Mouse (Mus musculus): ENCODE results near the gene Dclk3. TPM values are rescaled to one million over a fixed set of nuclear protein-coding genes. Genes with fewer than 3 reads are reported as not detected.

The Dclk3 gene
- polyA plus RNA-seq (2015; fragmentation: Nextera tagmentation; extraction: Ambion mirVana) = 0.12 TPM in 1 of 2 replicates, not detected in the other

DNA sequence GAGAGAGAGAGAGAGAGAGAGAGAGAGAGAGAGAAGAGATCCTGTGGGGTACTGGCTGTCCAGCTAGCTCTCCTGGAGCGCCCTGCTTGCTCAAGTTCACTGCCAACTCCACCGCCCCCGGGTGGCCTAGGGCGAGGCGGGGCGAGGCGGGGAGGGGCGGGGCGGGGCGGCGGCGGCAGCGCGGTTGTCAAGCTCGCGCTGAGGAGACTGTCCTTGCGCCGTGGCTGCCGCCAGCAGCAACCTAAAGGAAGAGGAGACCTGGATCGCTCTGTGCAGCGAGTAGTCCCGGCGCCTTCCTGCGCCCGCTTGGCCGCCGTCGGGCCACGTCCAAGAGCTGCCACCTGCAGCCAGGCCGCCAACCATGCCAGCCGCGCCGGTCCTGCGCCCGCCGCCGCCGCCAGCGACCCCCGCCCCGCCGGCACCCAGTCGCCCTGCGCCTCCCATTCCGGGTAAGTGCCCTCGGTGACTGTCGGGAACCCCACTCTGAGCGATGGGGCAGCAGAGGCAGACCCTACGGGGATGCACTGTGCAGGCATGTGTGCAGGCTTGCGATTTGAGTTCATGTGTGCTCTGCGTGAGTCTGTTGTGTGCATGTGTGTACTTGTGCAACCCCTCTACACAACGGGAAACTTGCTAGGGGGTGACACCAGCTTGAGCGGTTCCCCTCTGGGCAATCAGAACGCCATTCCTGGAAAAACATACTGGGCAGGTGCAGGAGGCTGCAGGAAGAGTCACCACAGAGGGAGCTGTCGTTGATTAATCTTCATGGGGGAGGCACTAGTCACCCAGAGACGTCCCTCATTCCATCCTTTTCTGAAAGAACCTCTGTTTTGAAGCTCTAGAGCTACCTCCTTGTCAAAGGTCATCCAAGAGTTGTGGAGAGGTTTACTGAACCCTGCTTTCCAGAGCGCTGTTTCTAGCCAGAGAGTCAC is at the start of gene Dclk3:
Gene Dclk3 (plus strand): TSS at position 178 of the 932 bp plus-strand sequence.
- Histone ChIP-seq H3K4me2 (ENCODE audit: low read depth, low read length) (peak within 1 kb of the TSS; percentile 66), H3K27me3 (ENCODE audit: control insufficient read depth, insufficient read depth, low read depth, low read length) (peaks cover 21% of the 10 kb centered on the region), H3K9ac (ENCODE audit: low read depth, low read length) (no peak within 1 kb of the TSS), H3K4me1 (ENCODE audit: control insufficient read depth, low read depth, low read length) (no peaks in the 10 kb centered on the region), H3K36me3 (ENCODE audit: control insufficient read depth, insufficient read depth) (no peaks in the 10 kb centered on the region), H3K27ac (ENCODE audit: low read length) (no peak within 1 kb of the TSS), H3K9me3 (replicated peaks; ENCODE audit: control insufficient read depth, low read length) (no peaks in the 10 kb centered on the region), H3K4me3 (ENCODE audit: low read depth, low read length) (peak within 1 kb of the TSS; percentile 53)
- 3% methylated on average over 50 of the region's 57 CpGs for WGBS (ENCODE audit: insufficient replicate concordance)
- peak; percentile 48; the same call in 1 of the 2 replicates for ATAC-seq (ENCODE audit: low read depth)

DNA sequence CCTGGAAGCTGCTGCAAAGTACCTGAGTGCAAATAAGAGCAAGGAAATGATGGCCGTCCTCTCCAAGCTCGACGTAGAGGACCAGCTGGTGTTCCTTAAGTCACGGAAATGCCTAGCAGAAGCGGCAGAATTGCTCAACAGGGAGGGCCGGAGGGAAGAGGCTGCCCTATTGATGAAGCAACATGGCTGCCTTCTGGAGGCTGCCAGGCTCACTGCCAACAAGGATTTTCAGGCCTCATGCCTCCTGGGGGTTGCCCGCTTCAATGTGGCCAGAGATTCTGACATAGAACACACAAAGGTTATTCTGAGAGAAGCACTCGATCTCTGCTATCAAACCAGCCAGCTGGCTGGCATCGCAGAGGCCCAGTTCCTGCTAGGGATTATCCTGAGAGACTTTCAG is 48.9 kb upstream of the Dclk3 start:
- Histone ChIP-seq H3K9me3 (replicated peaks; ENCODE audit: control insufficient read depth, low read length) (no peaks in the 10 kb centered on the region), H3K4me2 (ENCODE audit: low read depth, low read length) (no peak overlapping the region), H3K4me1 (ENCODE audit: control insufficient read depth, low read depth, low read length) (no peaks in the 10 kb centered on the region), H3K27ac (ENCODE audit: low read length) (no peak overlapping the region), H3K9ac (ENCODE audit: low read depth, low read length) (no peak overlapping the region), H3K36me3 (ENCODE audit: control insufficient read depth, insufficient read depth) (no peaks in the 10 kb centered on the region), H3K27me3 (ENCODE audit: control insufficient read depth, insufficient read depth, low read depth, low read length) (no peaks in the 10 kb centered on the region), H3K4me3 (ENCODE audit: low read depth, low read length) (no peak overlapping the region)
- WGBS (ENCODE audit: insufficient replicate concordance) = 68% methylated on average over 9 of the region's 9 CpGs
- ATAC-seq (ENCODE audit: low read depth) = no peak

GRCm38 (mm10) chr9:111391036-111391435 is 47.8 kb upstream of the Dclk3 start:
- Histone ChIP-seq H3K4me1 (ENCODE audit: control insufficient read depth, low read depth, low read length) (no peaks in the 10 kb centered on the region), H3K27ac (ENCODE audit: low read length) (no peak overlapping the region), H3K9me3 (replicated peaks; ENCODE audit: control insufficient read depth, low read length) (no peaks in the 10 kb centered on the region), H3K36me3 (ENCODE audit: control insufficient read depth, insufficient read depth) (no peaks in the 10 kb centered on the region), H3K4me3 (ENCODE audit: low read depth, low read length) (no peak overlapping the region), H3K9ac (ENCODE audit: low read depth, low read length) (no peak overlapping the region), H3K27me3 (ENCODE audit: control insufficient read depth, insufficient read depth, low read depth, low read length) (no peaks in the 10 kb centered on the region), H3K4me2 (ENCODE audit: low read depth, low read length) (no peak overlapping the region)
- ATAC-seq (ENCODE audit: low read depth) = no peak
- 66% methylated on average over 8 of the region's 8 CpGs for WGBS (ENCODE audit: insufficient replicate concordance)

DNA sequence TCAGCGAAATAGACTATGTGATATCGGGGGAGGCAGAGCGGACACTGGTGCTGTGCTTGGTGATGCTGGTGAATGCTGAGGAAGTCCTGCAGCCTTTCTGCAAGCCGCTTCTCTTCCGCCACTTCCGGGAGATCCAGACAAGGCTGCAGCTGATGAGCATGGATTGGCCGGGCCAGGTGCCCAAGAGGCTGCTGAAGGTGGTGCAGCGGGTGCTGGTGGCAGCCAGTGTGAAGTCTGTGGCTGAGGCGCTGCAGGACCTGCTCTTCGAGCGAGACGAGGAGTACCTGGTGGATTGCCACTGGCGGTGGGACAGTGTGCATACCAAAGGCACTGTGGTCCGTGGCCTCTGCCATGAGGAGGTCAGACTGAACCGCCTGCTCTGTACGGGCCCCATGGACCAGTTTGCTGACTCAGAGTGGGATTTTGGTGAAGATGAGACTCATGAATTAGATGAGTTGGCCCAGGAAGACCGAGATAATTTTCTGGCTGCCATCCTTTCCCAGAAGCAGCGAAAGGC is 46.9 kb upstream of the Dclk3 start:
- no peak overlapping the region for H3K4me2 ChIP-seq (ENCODE audit: low read depth, low read length)
- no peaks in the 10 kb centered on the region for H3K9me3 ChIP-seq (replicated peaks; ENCODE audit: control insufficient read depth, low read length)
- no peak overlapping the region for H3K4me3 ChIP-seq (ENCODE audit: low read depth, low read length)
- H3K4me1 ChIP-seq (ENCODE audit: control insufficient read depth, low read depth, low read length) = no peaks in the 10 kb centered on the region
- WGBS (ENCODE audit: insufficient replicate concordance) = 70% methylated on average over 18 of the region's 18 CpGs
- no peaks in the 10 kb centered on the region for H3K36me3 ChIP-seq (ENCODE audit: control insufficient read depth, insufficient read depth)
- H3K9ac ChIP-seq (ENCODE audit: low read depth, low read length) = no peak overlapping the region
- no peaks in the 10 kb centered on the region for H3K27me3 ChIP-seq (ENCODE audit: control insufficient read depth, insufficient read depth, low read depth, low read length)
- ATAC-seq (ENCODE audit: low read depth) = no peak
- no peak overlapping the region for H3K27ac ChIP-seq (ENCODE audit: low read length)

- Histone ChIP-seq H3K4me3 (ENCODE audit: low read depth, low read length) (no peak overlapping the region), H3K27ac (ENCODE audit: low read length) (no peak overlapping the region), H3K9me3 (replicated peaks; ENCODE audit: control insufficient read depth, low read length) (no peaks in the 10 kb centered on the region), H3K4me2 (ENCODE audit: low read depth, low read length) (no peak overlapping the region), H3K4me1 (ENCODE audit: control insufficient read depth, low read depth, low read length) (no peaks in the 10 kb centered on the region), H3K27me3 (ENCODE audit: control insufficient read depth, insufficient read depth, low read depth, low read length) (no peaks in the 10 kb centered on the region), H3K36me3 (ENCODE audit: control insufficient read depth, insufficient read depth) (no peaks in the 10 kb centered on the region), H3K9ac (ENCODE audit: low read depth, low read length) (no peak overlapping the region)
- no peak for ATAC-seq (ENCODE audit: low read depth)
- WGBS (ENCODE audit: insufficient replicate concordance) = 59% methylated on average over 5 of the region's 5 CpGs
Observed at GRCm38 (mm10) chr9:111395265-111395664, 43.6 kb upstream of the Dclk3 start.

DNA sequence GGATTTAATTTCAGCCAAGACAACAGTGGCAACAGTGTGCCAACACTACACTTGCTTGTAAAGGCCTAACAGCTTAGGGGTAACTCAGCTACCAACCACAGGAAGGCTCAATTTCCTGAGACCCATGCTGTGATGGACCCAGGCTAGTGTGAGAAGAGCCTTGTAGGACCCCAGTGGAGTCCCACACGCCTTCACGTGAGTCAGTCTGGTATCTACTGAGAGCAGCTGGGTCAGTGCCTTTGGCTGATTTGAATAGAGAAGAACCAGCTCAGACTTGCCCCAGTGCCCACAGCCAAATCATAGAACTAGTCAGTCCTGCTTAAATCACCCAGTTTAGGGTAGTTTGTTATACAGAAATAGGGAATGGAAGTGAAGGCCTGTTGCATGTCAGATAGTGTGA is 40.8 kb upstream of the Dclk3 start:
- Histone ChIP-seq H3K4me3 (ENCODE audit: low read depth, low read length) (no peak overlapping the region), H3K9ac (ENCODE audit: low read depth, low read length) (no peak overlapping the region), H3K9me3 (replicated peaks; ENCODE audit: control insufficient read depth, low read length) (no peaks in the 10 kb centered on the region), H3K27me3 (ENCODE audit: control insufficient read depth, insufficient read depth, low read depth, low read length) (no peaks in the 10 kb centered on the region), H3K4me2 (ENCODE audit: low read depth, low read length) (no peak overlapping the region), H3K36me3 (ENCODE audit: control insufficient read depth, insufficient read depth) (no peaks in the 10 kb centered on the region), H3K4me1 (ENCODE audit: control insufficient read depth, low read depth, low read length) (no peaks in the 10 kb centered on the region), H3K27ac (ENCODE audit: low read length) (no peak overlapping the region)
- WGBS (ENCODE audit: insufficient replicate concordance) = 25% methylated on average over 2 of the region's 2 CpGs
- no peak for ATAC-seq (ENCODE audit: low read depth)

DNA sequence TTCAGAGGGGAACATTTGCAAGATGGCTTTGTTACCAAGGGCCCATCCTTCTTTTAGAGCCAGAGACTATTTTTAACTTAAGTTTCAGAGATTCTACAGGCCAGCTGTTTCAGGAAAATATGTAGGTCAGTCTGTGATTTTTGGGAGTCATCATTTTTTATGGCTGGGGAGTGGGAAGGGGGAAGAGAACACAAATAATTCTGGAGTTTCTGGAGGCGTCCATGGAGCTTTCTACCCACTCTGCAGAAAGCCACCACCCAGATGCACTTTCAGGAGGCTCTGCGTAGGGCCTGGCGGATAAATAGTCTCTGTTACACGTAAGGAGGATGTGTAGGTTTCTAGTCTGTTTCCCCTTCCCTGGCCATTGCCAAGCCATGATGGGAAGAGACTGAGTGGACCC is 38.8 kb upstream of the Dclk3 start:
- WGBS (ENCODE audit: insufficient replicate concordance) = 56% methylated on average over 4 of the region's 4 CpGs
- Histone ChIP-seq H3K27ac (ENCODE audit: low read length) (no peak overlapping the region), H3K27me3 (ENCODE audit: control insufficient read depth, insufficient read depth, low read depth, low read length) (no peaks in the 10 kb centered on the region), H3K9me3 (replicated peaks; ENCODE audit: control insufficient read depth, low read length) (no peaks in the 10 kb centered on the region), H3K9ac (ENCODE audit: low read depth, low read length) (no peak overlapping the region), H3K4me2 (ENCODE audit: low read depth, low read length) (no peak overlapping the region), H3K36me3 (ENCODE audit: control insufficient read depth, insufficient read depth) (no peaks in the 10 kb centered on the region), H3K4me1 (ENCODE audit: control insufficient read depth, low read depth, low read length) (no peaks in the 10 kb centered on the region), H3K4me3 (ENCODE audit: low read depth, low read length) (no peak overlapping the region)
- no peak for ATAC-seq (ENCODE audit: low read depth)

- H3K27ac ChIP-seq (ENCODE audit: low read length) = no peak overlapping the region
- no peaks in the 10 kb centered on the region for H3K9me3 ChIP-seq (replicated peaks; ENCODE audit: control insufficient read depth, low read length)
- ATAC-seq (ENCODE audit: low read depth) = no peak
- H3K4me2 ChIP-seq (ENCODE audit: low read depth, low read length) = no peak overlapping the region
- no peak overlapping the region for H3K4me3 ChIP-seq (ENCODE audit: low read depth, low read length)
- H3K36me3 ChIP-seq (ENCODE audit: control insufficient read depth, insufficient read depth) = no peaks in the 10 kb centered on the region
- WGBS (ENCODE audit: insufficient replicate concordance) = 62% methylated on average over 4 of the region's 4 CpGs
- no peak overlapping the region for H3K9ac ChIP-seq (ENCODE audit: low read depth, low read length)
- no peaks in the 10 kb centered on the region for H3K27me3 ChIP-seq (ENCODE audit: control insufficient read depth, insufficient read depth, low read depth, low read length)
- no peaks in the 10 kb centered on the region for H3K4me1 ChIP-seq (ENCODE audit: control insufficient read depth, low read depth, low read length)
Observed at GRCm38 (mm10) chr9:111403159-111403558, 35.7 kb upstream of the Dclk3 start.

DNA sequence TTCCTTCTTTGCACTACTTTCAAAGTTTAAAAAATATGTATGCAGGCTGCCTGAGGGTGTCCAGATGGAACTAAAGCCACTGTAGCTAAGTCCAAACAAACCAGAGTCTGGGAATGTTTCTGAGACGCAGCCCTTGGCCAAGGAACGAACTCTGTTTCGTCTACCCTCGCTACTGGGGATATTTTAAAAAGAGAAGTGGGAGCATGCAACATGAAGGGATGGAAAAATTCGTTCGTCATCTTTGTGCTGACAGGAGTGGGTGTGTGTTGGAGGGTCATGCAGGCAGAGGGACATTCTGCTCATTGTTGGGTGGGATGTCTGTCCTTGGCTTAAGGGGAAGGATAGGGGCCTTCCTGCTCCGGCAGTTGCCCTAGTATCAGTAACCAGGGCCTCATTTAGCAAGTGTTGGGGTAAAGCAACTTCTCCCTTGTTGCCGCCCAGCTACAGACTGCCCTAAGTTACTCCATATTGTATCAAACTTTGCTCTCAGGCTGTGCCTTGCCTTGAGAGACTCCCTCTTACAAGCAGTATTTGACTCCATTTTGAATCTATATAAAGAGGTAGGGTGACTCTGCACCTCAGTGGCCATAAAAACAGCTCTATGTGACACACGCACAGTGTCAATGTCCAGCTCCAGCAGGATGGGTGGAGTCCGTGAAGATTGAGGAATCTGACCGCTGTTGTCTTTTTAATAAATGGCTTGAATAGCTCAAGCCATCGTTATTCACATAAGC is 34.4 kb upstream of the Dclk3 start:
- H3K4me2 ChIP-seq (ENCODE audit: low read depth, low read length) = no peak overlapping the region
- no peak overlapping the region for H3K4me3 ChIP-seq (ENCODE audit: low read depth, low read length)
- H3K27ac ChIP-seq (ENCODE audit: low read length) = no peak overlapping the region
- no peak for ATAC-seq (ENCODE audit: low read depth)
- H3K9me3 ChIP-seq (replicated peaks; ENCODE audit: control insufficient read depth, low read length) = no peaks in the 10 kb centered on the region
- no peaks in the 10 kb centered on the region for H3K27me3 ChIP-seq (ENCODE audit: control insufficient read depth, insufficient read depth, low read depth, low read length)
- WGBS (ENCODE audit: insufficient replicate concordance) = 64% methylated on average over 12 of the region's 12 CpGs
- no peak overlapping the region for H3K9ac ChIP-seq (ENCODE audit: low read depth, low read length)
- no peaks in the 10 kb centered on the region for H3K4me1 ChIP-seq (ENCODE audit: control insufficient read depth, low read depth, low read length)
- H3K36me3 ChIP-seq (ENCODE audit: control insufficient read depth, insufficient read depth) = no peaks in the 10 kb centered on the region
